Mouse (Mus musculus): ENCODE measurements at regions not wholly inside any gene's neighbourhood (a gene's known extent, or its start where the extent isn't known, plus 50 kb on each side); places are given as distances from the start of the nearest gene placed in this dataset.

- TF ChIP-seq CTCF (IDR thresholded peaks at IDR 0.05; ENCODE audit: low read depth, low read length) (no peak), POLR2A (IDR thresholded peaks at IDR 0.05; ENCODE audit: extremely low read depth, insufficient read depth, low read length) (no peak)
Measured at GRCm38 (mm10) chr16:50508673-50509528, 76.7 kb upstream of the Bbx start.

Measured in liver, adult 2 months (tissue).